Mouse (Mus musculus) urinary bladder, postnatal 36 days (tissue): ENCODE measurements around the gene Lingo1.

ENCODE experiments used
- DNase-seq, 2 experiments: peaks; one replicate each; pipeline ENCODE4 v3.0.0; 2022; ENCODE audit warnings: low spot score in 2 of 2, mixed read lengths in 1 of 2

Lingo1 gene

GRCm38 (mm10) chr9:56795721-56796655, at the start of gene Lingo1:
Gene Lingo1 (minus strand): TSS chr9:56796468.
- DNase-seq: no peak

DNA sequence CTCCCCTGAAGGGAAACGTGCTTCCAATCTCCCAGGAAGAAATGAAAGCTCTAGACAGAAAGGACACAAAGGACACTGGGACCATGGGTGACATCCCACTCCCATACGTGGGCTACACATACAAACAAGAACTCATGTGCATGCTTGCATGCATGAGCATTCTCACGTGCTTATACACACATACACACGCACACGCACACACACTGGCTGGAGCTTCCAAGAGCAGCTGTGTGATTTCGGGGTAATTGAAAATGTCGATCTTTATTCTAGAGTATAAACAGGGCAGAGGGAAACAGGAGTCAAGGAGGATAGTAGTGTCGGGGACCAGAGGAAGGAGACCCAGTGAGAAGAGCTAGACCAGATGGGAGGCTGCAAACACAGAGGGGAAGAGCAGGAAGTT, 48.4 kb upstream of the Lingo1 start:
- DNase-seq: no peak

GRCm38 (mm10) chr9:56843679-56844188, 47.5 kb upstream of the Lingo1 start:
- DNase-seq: peak; percentile 66

DNA sequence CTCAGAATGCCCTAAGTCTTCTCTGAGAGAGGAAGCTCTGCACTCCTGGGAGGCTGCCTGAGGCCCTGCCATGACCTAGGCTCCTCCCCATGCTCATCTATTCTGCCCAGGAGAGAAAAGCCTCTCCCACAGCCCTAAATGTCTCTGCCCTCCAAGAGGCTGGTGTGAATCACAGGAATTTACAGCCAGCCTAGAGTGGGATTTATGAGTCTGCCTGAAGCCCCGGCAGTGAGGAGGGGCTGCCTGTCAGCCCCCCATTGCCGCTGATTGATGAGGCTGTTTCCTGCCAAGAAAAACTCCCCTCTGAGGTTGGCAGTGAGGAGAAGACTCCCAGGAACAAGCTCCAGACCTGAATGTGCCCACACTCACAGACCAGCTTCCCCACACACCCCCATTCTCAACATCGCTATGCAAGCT, 46.0 kb upstream of the Lingo1 start:
- DNase-seq: no peak

DNA sequence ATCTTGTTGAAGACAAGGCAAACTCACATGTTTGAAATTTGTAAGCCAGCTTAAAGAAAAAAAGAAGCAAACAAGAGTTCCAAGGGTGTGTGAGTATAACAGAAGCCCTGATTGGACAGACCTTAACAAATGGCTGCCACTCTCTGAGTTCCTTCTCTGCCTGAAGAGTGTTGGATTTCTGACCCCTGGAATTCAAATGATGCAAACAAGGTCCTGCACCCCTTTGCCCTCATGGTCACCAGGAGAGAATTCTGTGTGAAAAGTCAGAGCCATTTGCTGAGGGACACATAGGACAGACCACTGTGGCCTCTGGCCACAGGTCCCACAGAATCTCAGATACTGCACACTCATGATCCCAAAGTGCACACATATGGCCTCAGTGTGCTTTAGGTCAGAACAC, 45.6 kb upstream of the Lingo1 start:
- DNase-seq: no peak

- DNase-seq: no peak
Observed at GRCm38 (mm10) chr9:56840721-56841120, 44.5 kb upstream of the Lingo1 start.

DNA sequence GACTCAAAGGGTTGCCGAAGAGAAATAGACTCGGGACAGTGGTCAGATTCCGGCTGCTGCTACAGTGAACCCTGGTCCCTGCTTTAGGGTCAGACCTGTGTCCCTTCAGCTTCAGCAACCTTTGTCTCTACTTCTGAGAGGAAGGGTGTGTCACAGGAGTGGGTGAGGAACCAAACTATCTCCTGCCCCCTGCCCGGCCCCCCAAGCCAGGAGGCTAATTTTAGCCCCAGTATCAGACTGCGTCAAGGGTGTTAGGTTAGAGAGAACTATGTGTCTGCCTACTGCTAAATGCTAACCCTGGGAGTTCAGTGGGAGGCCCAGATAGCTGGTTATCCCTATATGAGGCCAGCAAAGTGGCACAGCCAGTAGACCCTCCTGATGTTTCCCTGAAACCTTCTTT, 38.9 kb upstream of the Lingo1 start:
- DNase-seq: no peak

DNA sequence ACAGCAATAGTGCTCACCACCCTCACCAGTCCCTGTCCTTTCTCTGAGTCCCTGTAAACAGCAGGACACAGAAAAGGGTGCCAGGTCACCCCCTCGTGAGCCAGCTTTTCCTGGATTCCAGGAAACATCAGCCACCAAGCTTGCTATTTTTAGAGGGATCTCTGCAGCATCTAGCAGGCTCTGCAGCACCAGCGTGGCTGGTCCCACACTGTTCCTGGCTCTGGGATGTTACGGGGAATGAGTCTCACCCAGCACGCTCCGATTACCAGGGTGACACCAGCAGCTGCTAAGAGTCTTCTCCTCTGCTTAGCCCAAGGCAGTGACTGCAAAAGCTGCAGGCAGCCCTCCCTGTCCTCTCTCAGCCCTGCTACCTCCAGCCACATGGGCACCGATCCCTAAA, 36.6 kb upstream of the Lingo1 start:
- DNase-seq: no peak

GRCm38 (mm10) chr9:56831904-56832303, 35.6 kb upstream of the Lingo1 start:
- DNase-seq: no peak

DNA sequence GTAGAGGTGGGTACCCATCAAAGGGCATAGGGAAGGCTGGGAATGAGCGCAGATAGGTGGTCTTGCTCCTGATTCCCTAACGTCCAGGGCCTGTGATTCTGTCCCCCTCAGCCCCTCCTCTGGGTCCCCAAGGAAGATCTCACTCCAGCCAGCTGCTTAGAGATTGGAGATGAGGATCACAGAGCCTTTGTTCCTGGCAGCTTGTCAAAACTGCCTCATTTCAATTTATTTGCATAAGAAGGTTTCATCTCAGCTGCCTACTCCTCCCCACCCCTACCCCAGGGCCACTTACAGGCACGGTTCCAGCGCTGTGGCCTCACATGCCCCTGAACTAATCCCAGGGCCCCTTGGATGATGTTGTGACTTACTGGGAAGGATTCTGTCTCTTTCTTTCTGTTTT, 33.9 kb upstream of the Lingo1 start:
- DNase-seq: no peak

GRCm38 (mm10) chr9:56828841-56829240, 32.6 kb upstream of the Lingo1 start:
- DNase-seq: no peak

- no peak for DNase-seq
Observed at GRCm38 (mm10) chr9:56828146-56828545, 31.9 kb upstream of the Lingo1 start.

GRCm38 (mm10) chr9:56825476-56826213, 29.4 kb upstream of the Lingo1 start:
- no peak for DNase-seq

DNA sequence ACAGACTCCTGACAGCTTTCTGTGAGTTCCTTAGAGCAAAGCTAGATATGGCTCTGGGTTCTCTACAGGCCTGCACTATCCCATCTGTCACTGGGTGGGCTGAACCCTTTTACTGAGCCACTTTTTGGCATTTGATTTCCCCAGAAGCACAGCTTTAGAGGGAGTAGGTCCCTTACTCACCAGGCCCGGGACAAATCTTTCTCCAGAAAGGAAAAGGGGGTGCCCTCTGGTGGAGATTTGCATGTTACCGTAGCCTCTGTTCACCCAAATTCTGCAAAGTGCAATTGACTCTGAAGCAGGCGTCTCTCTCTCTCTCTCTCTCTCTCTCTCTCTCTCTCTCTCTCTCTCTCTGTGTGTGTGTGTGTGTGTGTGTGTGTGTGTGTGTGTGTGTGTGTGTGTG, 28.6 kb upstream of the Lingo1 start:
- no peak for DNase-seq

GRCm38 (mm10) chr9:56810916-56811315, 14.6 kb upstream of the Lingo1 start:
- no peak for DNase-seq

DNA sequence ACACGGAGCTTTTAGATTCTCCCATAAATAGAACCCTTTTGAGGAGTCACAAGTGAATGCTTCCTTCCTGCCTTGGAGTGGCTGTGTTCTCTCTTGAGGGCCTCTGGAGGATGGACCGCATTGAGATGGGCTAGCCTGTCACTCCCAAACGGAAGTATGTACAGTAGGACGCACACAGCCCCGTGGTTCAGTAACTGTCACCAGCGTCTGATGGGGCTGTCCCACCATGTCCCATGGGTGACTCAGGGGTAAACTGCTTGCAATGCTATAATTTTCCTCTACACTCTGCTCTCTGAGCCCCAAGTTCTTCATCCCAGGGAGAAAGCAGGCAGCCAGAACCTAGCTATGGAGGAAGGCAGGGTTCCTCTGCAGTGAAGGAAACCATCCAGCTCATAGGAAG, 11.7 kb upstream of the Lingo1 start:
- no peak for DNase-seq

DNA sequence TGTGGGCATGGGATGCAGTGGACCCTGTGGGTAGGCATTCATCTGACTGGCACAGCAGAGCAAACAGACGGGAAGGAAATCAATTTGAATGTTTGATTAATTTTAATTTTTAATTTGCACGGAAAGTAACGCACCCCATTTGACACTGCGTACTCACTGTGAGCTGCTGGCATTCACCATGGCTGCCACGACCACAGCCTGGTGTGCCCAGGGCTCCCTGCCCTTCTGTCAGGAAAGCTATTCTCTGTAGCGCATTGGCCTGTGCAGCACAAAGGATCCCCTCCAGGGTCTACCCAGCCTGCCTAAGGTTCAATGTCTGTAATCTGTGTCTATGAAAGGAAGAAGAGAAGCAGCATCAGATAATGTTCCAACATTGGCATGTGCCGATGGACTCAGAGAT, 6.9 kb upstream of the Lingo1 start:
- no peak for DNase-seq

DNA sequence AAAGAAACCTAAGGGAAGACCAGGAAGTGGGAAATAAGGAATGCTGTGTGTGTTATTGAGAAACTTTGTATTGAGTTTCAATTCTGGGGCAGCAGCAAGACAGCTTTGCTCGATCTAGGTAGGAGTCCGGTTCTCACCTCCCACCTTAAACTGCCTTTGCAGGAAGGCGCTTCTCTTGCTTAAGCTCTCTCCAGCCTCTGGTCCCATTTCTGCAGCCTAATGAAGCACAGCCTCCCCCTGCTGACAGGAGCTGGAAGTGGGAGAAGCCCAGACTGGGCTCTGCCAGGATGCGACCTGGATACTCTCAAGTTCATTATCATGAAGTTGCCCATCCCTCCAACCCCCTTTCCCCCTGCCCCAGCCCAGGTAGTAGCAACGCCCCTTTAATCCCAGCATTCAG, 1.6 kb upstream of the Lingo1 start:
- DNase-seq: peak; percentile 19 to 56

DNA sequence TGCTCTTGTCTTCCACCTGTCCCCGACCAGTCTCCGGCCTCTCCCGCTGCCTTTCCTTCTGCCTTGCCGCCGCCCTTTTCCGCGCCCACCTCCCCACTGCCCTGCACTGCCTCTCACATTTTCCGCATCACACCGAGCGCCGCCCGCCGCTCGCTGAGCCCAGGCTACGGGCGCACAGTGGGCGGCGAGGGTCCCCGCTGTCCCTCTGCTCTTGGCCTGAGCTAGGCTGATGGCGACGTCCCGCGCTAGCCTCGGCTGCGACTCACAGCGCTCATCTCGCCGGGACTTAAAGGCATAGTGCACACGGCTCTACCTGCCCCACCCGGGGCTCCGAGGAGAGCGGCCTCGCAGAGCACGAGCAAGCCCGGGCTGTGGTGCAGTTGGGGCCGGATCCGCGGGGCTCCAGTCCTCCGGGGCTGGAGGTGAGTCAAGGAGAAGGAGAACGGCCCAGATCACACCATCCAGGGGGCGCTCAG, 426 bp upstream of the Lingo1 start:
- DNase-seq: no peak

GRCm38 (mm10) chr9:56791696-56792261, 4.5 kb downstream of the Lingo1 start:
- DNase-seq: no peak

DNA sequence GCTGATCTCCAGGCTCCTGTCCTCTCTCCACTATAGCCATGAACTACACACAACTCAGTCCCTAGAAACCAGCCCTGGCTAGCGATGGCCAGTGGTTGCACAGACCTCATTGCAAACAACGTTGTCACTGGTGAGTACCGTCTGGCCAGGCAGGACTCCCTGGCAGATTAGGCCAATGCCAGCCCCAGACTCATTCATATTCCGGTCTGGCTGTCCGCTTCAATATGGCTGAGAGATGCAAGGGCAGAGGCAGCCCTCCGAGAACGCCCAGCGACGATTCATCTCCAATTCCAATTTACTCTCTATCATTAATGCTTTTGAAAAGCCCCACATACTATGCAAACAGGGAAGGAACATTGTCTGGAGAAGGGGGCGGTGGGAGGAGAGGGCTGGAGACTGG, 11.7 kb downstream of the Lingo1 start:
- DNase-seq: no peak
